Mouse (Mus musculus): ENCODE measurements around the gene Dolpp1. TPM values are rescaled to one million over a fixed set of nuclear protein-coding genes. Genes with fewer than 3 reads are reported as not detected.

Gene Dolpp1
- polyA plus RNA-seq, 1 experiment from 2014 or later = 66.5 TPM

DNA sequence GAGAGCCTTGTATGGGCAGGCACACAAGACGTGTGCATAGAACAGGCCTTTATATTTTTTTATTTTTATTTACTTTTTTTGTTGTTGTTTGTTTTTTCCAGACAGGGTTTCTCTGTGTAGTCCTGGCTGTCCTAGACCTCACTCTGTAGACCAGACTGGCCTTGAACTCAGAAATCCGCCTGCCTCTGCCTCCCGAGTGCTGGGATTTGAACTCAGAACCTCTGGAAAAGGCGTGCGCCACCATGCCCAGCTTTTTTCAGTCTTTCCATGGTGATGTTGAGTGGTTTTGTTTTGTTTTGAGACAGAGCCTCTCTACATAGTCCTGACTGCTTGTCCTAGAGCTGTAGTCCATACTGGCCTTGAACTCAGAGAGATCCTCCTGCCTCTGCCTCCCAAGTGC is 19.3 kb upstream of the Dolpp1 start:
- Histone ChIP-seq H3K36me3 (ENCODE audit: control insufficient read depth, insufficient read depth) (peaks cover 45% of the 10 kb centered on the region), H3K4me2 (ENCODE audit: low read length) (no peak overlapping the region), H3K27ac (ENCODE audit: low read length) (no peak overlapping the region), H3K9ac (replicated peaks; ENCODE audit: low read depth, low read length) (no peak overlapping the region), H3K27me3 (replicated peaks; ENCODE audit: control insufficient read depth, insufficient read depth, low read length) (no peaks in the 10 kb centered on the region), H3K9me3 (ENCODE audit: control insufficient read depth, low read length) (no peaks in the 10 kb centered on the region), H3K4me3 (replicated peaks; ENCODE audit: low read length) (no peak overlapping the region), H3K4me1 (replicated peaks; ENCODE audit: control insufficient read depth, insufficient read depth, low read length) (no peaks in the 10 kb centered on the region)
- ATAC-seq = no peak
- WGBS = 93% methylated on average over 5 of the region's 5 CpGs

DNA sequence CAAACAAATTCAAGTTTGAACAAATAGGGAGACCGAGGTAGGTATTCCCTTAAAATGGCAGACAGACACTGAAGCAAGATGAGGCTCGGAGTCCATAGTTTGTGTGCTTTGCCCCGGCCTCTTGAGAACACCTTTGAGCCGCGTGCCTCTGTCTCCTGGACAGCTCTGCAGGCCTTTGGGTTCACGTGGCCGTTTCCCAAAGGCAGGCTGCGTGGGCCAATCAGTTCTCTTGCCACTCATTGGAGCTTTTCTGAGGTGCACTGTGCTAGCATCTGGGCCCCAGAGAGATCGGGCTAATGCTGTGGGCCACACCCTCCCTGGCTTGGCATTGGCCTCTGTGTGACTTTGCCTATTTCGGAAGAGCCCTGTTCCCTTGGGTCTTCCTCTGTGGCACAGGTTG is 16.2 kb upstream of the Dolpp1 start:
- no peak overlapping the region for H3K4me3 ChIP-seq (replicated peaks; ENCODE audit: low read length)
- peaks cover 38% of the 10 kb centered on the region for H3K36me3 ChIP-seq (ENCODE audit: control insufficient read depth, insufficient read depth)
- 92% methylated on average over 10 of the region's 10 CpGs for WGBS
- H3K9me3 ChIP-seq (ENCODE audit: control insufficient read depth, low read length) = no peaks in the 10 kb centered on the region
- no peak overlapping the region for H3K4me2 ChIP-seq (ENCODE audit: low read length)
- no peak overlapping the region for H3K27ac ChIP-seq (ENCODE audit: low read length)
- H3K9ac ChIP-seq (replicated peaks; ENCODE audit: low read depth, low read length) = no peak overlapping the region
- H3K27me3 ChIP-seq (replicated peaks; ENCODE audit: control insufficient read depth, insufficient read depth, low read length) = no peaks in the 10 kb centered on the region
- ATAC-seq = no peak
- no peaks in the 10 kb centered on the region for H3K4me1 ChIP-seq (replicated peaks; ENCODE audit: control insufficient read depth, insufficient read depth, low read length)

DNA sequence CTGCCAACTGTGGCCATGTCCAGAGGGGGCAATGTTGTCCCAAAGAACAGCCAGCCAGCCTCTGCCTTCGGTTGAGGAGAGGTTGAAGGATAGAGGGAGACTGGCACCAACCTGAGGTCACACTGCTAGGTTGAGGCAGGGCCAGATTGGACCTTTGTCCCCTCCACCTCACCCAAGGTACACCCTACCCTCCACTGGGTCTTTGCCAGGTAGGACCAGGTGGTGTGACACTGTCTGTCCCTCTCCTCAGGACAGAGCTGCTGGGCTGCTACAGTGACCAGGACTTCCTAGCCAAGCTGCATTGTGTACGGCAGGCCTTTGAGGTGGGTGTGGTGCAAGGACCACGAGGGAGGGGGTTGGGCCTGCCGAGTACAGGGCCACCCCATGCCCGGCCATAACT is 14.3 kb upstream of the Dolpp1 start:
- Histone ChIP-seq H3K9me3 (ENCODE audit: control insufficient read depth, low read length) (no peaks in the 10 kb centered on the region), H3K4me1 (replicated peaks; ENCODE audit: control insufficient read depth, insufficient read depth, low read length) (no peaks in the 10 kb centered on the region), H3K27ac (ENCODE audit: low read length) (no peak overlapping the region), H3K36me3 (ENCODE audit: control insufficient read depth, insufficient read depth) (peaks cover 32% of the 10 kb centered on the region), H3K4me3 (replicated peaks; ENCODE audit: low read length) (no peak overlapping the region), H3K9ac (replicated peaks; ENCODE audit: low read depth, low read length) (no peak overlapping the region), H3K4me2 (ENCODE audit: low read length) (no peak overlapping the region), H3K27me3 (replicated peaks; ENCODE audit: control insufficient read depth, insufficient read depth, low read length) (no peaks in the 10 kb centered on the region)
- no peak for ATAC-seq
- WGBS = 84% methylated on average over 5 of the region's 5 CpGs

DNA sequence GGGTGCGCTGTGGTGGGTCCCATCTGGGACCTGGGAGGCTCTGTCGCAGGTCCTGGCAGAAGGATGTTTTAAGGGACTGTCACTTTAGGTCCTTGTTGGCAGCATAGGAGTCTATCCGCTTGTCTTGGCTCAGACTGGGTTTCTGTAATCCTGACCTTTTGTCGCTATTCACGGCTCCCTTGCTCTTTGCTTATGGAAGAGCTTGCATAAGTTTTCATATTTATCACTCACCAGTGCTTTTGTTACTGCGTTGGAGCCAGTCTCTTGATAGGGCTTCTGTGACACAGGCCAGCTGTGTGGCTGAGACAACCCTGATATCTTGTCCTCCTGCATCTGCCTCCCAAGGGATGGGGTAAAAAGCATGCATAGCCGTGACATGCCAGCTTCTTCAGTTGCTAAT is 12.7 kb upstream of the Dolpp1 start:
- no peaks in the 10 kb centered on the region for H3K27me3 ChIP-seq (replicated peaks; ENCODE audit: control insufficient read depth, insufficient read depth, low read length)
- H3K4me3 ChIP-seq (replicated peaks; ENCODE audit: low read length) = no peak overlapping the region
- 93% methylated on average over 7 of the region's 7 CpGs for WGBS
- ATAC-seq = no peak
- no peaks in the 10 kb centered on the region for H3K4me1 ChIP-seq (replicated peaks; ENCODE audit: control insufficient read depth, insufficient read depth, low read length)
- no peaks in the 10 kb centered on the region for H3K9me3 ChIP-seq (ENCODE audit: control insufficient read depth, low read length)
- H3K9ac ChIP-seq (replicated peaks; ENCODE audit: low read depth, low read length) = no peak overlapping the region
- no peak overlapping the region for H3K4me2 ChIP-seq (ENCODE audit: low read length)
- no peak overlapping the region for H3K27ac ChIP-seq (ENCODE audit: low read length)
- H3K36me3 ChIP-seq (ENCODE audit: control insufficient read depth, insufficient read depth) = peaks cover 27% of the 10 kb centered on the region

DNA sequence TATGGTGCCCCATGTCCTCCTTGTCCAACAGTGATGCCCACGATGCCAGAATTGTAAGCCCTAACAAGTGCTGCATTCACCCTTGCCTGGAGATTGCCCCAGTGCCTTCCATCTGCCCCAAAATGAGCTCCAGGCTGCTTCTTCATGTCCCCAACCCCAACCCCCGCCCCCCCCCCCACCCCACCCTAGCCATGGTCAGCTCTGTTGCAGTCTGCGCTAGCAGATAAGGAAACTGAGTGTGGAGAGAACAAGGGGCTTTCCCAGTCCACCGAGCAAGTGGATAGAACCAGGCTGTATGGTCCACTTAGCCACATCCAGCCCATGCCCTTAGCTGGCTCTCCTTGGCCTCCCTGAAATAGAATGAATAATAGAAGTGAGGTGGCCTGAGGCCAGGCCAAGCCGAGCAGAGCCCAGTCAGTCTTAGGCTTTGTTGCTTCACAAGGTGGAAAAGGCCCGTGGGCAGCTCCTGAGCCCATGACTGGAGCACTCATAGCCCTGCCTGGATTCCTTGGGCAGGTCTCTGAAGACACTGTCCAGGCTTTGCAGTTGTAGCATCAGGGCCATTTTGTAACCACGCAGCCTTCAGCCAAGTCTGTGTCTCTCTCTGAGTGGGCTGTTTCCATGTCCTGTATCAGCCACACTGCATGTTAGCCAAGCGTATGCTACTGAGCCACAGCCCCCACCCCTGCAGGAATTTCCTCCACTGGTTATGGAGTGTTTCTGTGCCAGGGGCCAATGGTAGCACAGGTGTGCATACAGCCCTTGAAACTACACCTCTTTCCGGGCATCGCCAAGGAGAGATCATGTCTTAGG is 11.3 kb upstream of the Dolpp1 start:
- no peaks in the 10 kb centered on the region for H3K27me3 ChIP-seq (replicated peaks; ENCODE audit: control insufficient read depth, insufficient read depth, low read length)
- ATAC-seq = no peak
- WGBS = 95% methylated on average over 10 of the region's 10 CpGs
- no peak overlapping the region for H3K4me3 ChIP-seq (replicated peaks; ENCODE audit: low read length)
- H3K36me3 ChIP-seq (ENCODE audit: control insufficient read depth, insufficient read depth) = peaks cover 28% of the 10 kb centered on the region
- H3K9ac ChIP-seq (replicated peaks; ENCODE audit: low read depth, low read length) = no peak overlapping the region
- no peaks in the 10 kb centered on the region for H3K4me1 ChIP-seq (replicated peaks; ENCODE audit: control insufficient read depth, insufficient read depth, low read length)
- no peaks in the 10 kb centered on the region for H3K9me3 ChIP-seq (ENCODE audit: control insufficient read depth, low read length)
- no peak overlapping the region for H3K27ac ChIP-seq (ENCODE audit: low read length)
- H3K4me2 ChIP-seq (ENCODE audit: low read length) = no peak overlapping the region

DNA sequence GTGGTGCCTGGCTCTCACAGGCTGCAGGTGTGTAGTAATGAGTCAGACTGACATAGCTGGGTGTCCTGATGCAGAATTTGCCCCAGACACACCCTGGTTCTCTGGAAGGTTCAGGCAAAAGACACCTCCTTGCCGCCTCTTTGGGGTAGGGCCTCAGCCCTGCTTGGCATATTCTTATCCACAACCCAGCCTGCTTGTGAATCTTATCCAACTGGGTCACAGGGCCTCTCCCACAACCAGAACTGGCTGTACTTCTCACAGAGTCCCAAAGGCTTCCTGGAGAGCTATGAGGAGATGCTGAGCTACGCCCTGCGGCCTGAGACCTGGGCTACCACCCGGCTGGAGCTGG is 10.7 kb upstream of the Dolpp1 start:
- Histone ChIP-seq H3K4me2 (ENCODE audit: low read length) (no peak overlapping the region), H3K27me3 (replicated peaks; ENCODE audit: control insufficient read depth, insufficient read depth, low read length) (no peaks in the 10 kb centered on the region), H3K9me3 (ENCODE audit: control insufficient read depth, low read length) (no peaks in the 10 kb centered on the region), H3K27ac (ENCODE audit: low read length) (no peak overlapping the region), H3K36me3 (ENCODE audit: control insufficient read depth, insufficient read depth) (peaks cover 28% of the 10 kb centered on the region), H3K9ac (replicated peaks; ENCODE audit: low read depth, low read length) (no peak overlapping the region), H3K4me3 (replicated peaks; ENCODE audit: low read length) (no peak overlapping the region), H3K4me1 (replicated peaks; ENCODE audit: control insufficient read depth, insufficient read depth, low read length) (no peaks in the 10 kb centered on the region)
- WGBS = 88% methylated on average over 4 of the region's 4 CpGs
- ATAC-seq = no peak

DNA sequence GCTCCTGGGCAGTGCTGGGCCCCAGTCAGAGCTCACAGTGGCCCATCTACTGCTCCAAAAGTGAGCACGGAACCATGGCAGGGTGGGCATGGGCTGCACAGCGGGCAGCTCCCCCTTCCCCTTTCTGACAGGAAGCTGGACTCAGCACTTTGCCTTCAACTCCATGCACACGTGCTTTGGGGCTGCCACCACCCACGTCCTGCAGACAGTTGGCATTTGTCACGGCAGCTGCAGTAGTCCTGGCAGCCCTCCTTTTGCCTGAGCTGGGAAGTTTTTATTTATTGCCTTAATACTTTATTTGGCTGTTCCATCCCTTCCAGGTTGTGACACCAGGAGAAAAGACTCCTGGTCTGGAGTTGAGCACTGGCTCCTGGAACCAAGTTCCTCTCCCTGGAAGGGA is 7.2 kb upstream of the Dolpp1 start:
- Histone ChIP-seq H3K9me3 (ENCODE audit: control insufficient read depth, low read length) (no peaks in the 10 kb centered on the region), H3K4me2 (ENCODE audit: low read length) (no peak overlapping the region), H3K36me3 (ENCODE audit: control insufficient read depth, insufficient read depth) (peaks cover 18% of the 10 kb centered on the region), H3K4me1 (replicated peaks; ENCODE audit: control insufficient read depth, insufficient read depth, low read length) (no peaks in the 10 kb centered on the region), H3K9ac (replicated peaks; ENCODE audit: low read depth, low read length) (no peak overlapping the region), H3K27me3 (replicated peaks; ENCODE audit: control insufficient read depth, insufficient read depth, low read length) (no peaks in the 10 kb centered on the region), H3K4me3 (replicated peaks; ENCODE audit: low read length) (no peak overlapping the region), H3K27ac (ENCODE audit: low read length) (no peak overlapping the region)
- ATAC-seq = no peak
- WGBS = 87% methylated on average over 5 of the region's 5 CpGs

DNA sequence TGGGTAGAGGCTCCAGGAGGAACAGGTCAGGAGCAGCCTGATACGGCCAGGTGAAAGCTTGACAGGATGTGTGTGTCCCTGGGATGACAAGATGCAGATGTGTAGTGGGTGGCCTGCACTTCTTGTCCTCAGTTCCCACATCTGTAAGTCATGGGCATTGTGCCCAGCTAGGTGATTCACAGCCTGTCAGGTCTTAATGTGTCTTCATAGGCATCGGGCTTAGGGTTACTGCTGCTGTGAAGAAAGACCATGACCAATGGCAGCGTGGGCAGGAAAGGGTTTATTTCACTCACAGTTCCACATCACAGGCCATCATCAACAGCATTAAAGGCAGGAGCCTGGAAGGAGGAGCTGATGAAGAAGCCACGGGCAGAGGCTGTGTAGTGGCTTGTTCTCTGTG is 6.5 kb upstream of the Dolpp1 start:
- Histone ChIP-seq H3K27ac (ENCODE audit: low read length) (no peak overlapping the region), H3K4me1 (replicated peaks; ENCODE audit: control insufficient read depth, insufficient read depth, low read length) (no peaks in the 10 kb centered on the region), H3K4me2 (ENCODE audit: low read length) (no peak overlapping the region), H3K36me3 (ENCODE audit: control insufficient read depth, insufficient read depth) (peaks cover 13% of the 10 kb centered on the region; the same call in 1 of the 2 replicates), H3K4me3 (replicated peaks; ENCODE audit: low read length) (no peak overlapping the region), H3K27me3 (replicated peaks; ENCODE audit: control insufficient read depth, insufficient read depth, low read length) (no peaks in the 10 kb centered on the region), H3K9ac (replicated peaks; ENCODE audit: low read depth, low read length) (no peak overlapping the region), H3K9me3 (ENCODE audit: control insufficient read depth, low read length) (no peaks in the 10 kb centered on the region)
- ATAC-seq = no peak
- 90% methylated on average over 4 of the region's 4 CpGs for WGBS

DNA sequence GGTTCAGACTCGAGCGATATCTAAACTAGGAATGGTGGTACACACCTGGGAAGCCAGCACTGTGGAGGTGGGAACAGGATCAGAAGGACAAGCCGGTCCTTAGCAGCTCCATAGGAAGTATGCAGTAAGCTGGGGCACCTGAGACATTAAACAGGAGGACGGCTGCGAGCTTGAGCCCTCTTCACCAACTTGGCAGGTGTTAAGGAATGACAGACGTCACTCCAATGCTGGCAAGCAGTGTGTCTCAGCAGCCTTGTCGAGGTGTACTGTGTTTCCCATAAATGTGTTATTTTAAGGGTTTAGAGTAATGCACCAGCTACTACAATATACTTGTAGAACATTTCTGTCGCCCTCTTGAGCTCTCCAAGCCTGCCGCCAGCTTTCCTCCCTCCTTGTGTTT is 5.1 kb upstream of the Dolpp1 start:
- Histone ChIP-seq H3K4me3 (replicated peaks; ENCODE audit: low read length) (no peak overlapping the region), H3K9me3 (ENCODE audit: control insufficient read depth, low read length) (no peaks in the 10 kb centered on the region), H3K4me1 (replicated peaks; ENCODE audit: control insufficient read depth, insufficient read depth, low read length) (0 out of 2 replicates have a peak, but pooled peaks cover 3% of the 10 kb centered on the region), H3K27ac (ENCODE audit: low read length) (no peak overlapping the region), H3K36me3 (ENCODE audit: control insufficient read depth, insufficient read depth) (peaks cover 11% of the 10 kb centered on the region; the same call in 1 of the 2 replicates), H3K9ac (replicated peaks; ENCODE audit: low read depth, low read length) (no peak overlapping the region), H3K4me2 (ENCODE audit: low read length) (no peak overlapping the region), H3K27me3 (replicated peaks; ENCODE audit: control insufficient read depth, insufficient read depth, low read length) (no peaks in the 10 kb centered on the region)
- no peak for ATAC-seq
- WGBS = 86% methylated on average over 9 of the region's 9 CpGs

DNA sequence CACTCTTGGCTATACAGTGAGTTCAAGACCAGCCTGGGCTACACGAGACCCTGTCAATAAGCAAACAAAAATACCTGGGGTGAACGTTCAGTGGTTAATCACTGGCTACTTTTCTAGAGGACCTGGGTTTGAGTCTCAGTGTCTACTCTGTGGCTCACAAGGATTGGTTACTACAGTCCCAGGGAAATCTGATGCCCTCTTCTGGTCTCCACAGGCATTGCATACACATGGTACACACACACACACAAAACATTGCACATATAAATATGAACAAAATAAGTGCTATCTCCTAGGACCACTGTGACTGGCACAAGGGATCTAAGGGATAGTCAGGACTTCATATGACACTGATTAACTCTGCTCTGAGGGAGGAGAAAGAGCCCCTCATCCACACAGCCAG is 3.1 kb upstream of the Dolpp1 start:
- H3K27me3 ChIP-seq (replicated peaks; ENCODE audit: control insufficient read depth, insufficient read depth, low read length) = no peaks in the 10 kb centered on the region
- no peak overlapping the region for H3K4me2 ChIP-seq (ENCODE audit: low read length)
- no peak for ATAC-seq
- 94% methylated on average over 2 of the region's 2 CpGs for WGBS
- H3K27ac ChIP-seq (ENCODE audit: low read length) = no peak overlapping the region
- H3K4me1 ChIP-seq (replicated peaks; ENCODE audit: control insufficient read depth, insufficient read depth, low read length) = peaks cover 15% of the 10 kb centered on the region
- no peak overlapping the region for H3K4me3 ChIP-seq (replicated peaks; ENCODE audit: low read length)
- no peak overlapping the region for H3K9ac ChIP-seq (replicated peaks; ENCODE audit: low read depth, low read length)
- peaks cover 2% of the 10 kb centered on the region; the same call in 1 of the 2 replicates for H3K36me3 ChIP-seq (ENCODE audit: control insufficient read depth, insufficient read depth)
- H3K9me3 ChIP-seq (ENCODE audit: control insufficient read depth, low read length) = no peaks in the 10 kb centered on the region
